Mouse (Mus musculus): ENCODE measurements around the gene Urb1. TPM values are rescaled to one million over a fixed set of nuclear protein-coding genes. Genes with fewer than 3 reads are reported as not detected.

The Urb1 gene
- total RNA-seq, 2 experiments from 2014 or later, result 11.9 to 14.3 TPM

- no peak for DNase-seq
These were observed 12.8 kb upstream of the Urb1 start for GRCm38 (mm10) chr16:90822981-90823380.

GRCm38 (mm10) chr16:90822284-90822935, 12.2 kb upstream of the Urb1 start:
- DNase-seq, result no peak

GRCm38 (mm10) chr16:90821046-90821697, 11.0 kb upstream of the Urb1 start:
- no peak for DNase-seq

- DNase-seq, result no peak
These were observed 10.1 kb upstream of the Urb1 start for GRCm38 (mm10) chr16:90820326-90820725.

GRCm38 (mm10) chr16:90812086-90812485, 1.9 kb upstream of the Urb1 start:
- DNase-seq, result no peak

GRCm38 (mm10) chr16:90810716-90811256, 573 bp upstream of the Urb1 start:
- DNase-seq, result no peak

- peak; percentile 40 for DNase-seq
These were observed 5.7 kb downstream of the Urb1 start for GRCm38 (mm10) chr16:90804466-90804865.

- peak; percentile 65 for DNase-seq
These were observed 8.3 kb downstream of the Urb1 start for GRCm38 (mm10) chr16:90801928-90802327.

- DNase-seq, result no peak
These were observed 9.0 kb downstream of the Urb1 start for GRCm38 (mm10) chr16:90801251-90801650.

- peak; percentile 30 for DNase-seq
These were observed 10.4 kb downstream of the Urb1 start for GRCm38 (mm10) chr16:90799840-90800239.

GRCm38 (mm10) chr16:90798848-90799247, 11.4 kb downstream of the Urb1 start:
- DNase-seq, result no peak

GRCm38 (mm10) chr16:90798446-90798845, 11.8 kb downstream of the Urb1 start:
- DNase-seq, result no peak

GRCm38 (mm10) chr16:90794708-90795107, 15.5 kb downstream of the Urb1 start:
- no peak for DNase-seq

GRCm38 (mm10) chr16:90792500-90792899, 17.7 kb downstream of the Urb1 start:
- DNase-seq, result peak; percentile 68

- no peak for DNase-seq
These were observed 18.1 kb downstream of the Urb1 start for GRCm38 (mm10) chr16:90792066-90792465.

GRCm38 (mm10) chr16:90790946-90791345, 19.3 kb downstream of the Urb1 start:
- DNase-seq, result no peak

GRCm38 (mm10) chr16:90788580-90788979, 21.6 kb downstream of the Urb1 start:
- DNase-seq, result no peak

- no peak for DNase-seq
These were observed 25.0 kb downstream of the Urb1 start for GRCm38 (mm10) chr16:90785257-90785656.

GRCm38 (mm10) chr16:90783302-90783701, 26.9 kb downstream of the Urb1 start:
- no peak for DNase-seq

GRCm38 (mm10) chr16:90779783-90780182, 30.4 kb downstream of the Urb1 start:
- DNase-seq, result no peak

GRCm38 (mm10) chr16:90775946-90776520, 34.2 kb downstream of the Urb1 start:
- DNase-seq, result peak; percentile 10

GRCm38 (mm10) chr16:90774646-90775045, 35.6 kb downstream of the Urb1 start:
- DNase-seq, result peak; percentile 32

- no peak for DNase-seq
These were observed 36.0 kb downstream of the Urb1 start for GRCm38 (mm10) chr16:90774216-90774615.
